Mouse (Mus musculus): ENCODE data around the gene Pdlim7. TPM values are rescaled to one million over a fixed set of nuclear protein-coding genes. Genes with fewer than 3 reads are reported as not detected.

The Pdlim7 gene
- total RNA-seq (2021) = 17.6 and 18.7 TPM in 2 replicates
- long read RNA-seq, transcript Pdlim7-201 (13 exons, 1,697 nt) = major isoform, 9 of 28 reads
- long read RNA-seq, partial matches to known transcripts = 8 of 28 reads
- long read RNA-seq, other reads (novel, unspliced or antisense) = 7 of 28 reads

- peak; percentile 90 for DNase-seq
These were observed at the start of gene Pdlim7 for GRCm38 (mm10) chr13:55513111-55513748. Pdlim7 (minus strand) TSS chr13:55513676.

- no peak for DNase-seq
These were observed 44.0 kb upstream of the Pdlim7 start for GRCm38 (mm10) chr13:55557499-55557898.

GRCm38 (mm10) chr13:55555921-55556320, 42.4 kb upstream of the Pdlim7 start:
- DNase-seq = no peak

- DNase-seq = no peak
These were observed 35.6 kb upstream of the Pdlim7 start for GRCm38 (mm10) chr13:55549061-55549460.

- DNase-seq = peak; percentile 52
These were observed 35.0 kb upstream of the Pdlim7 start for GRCm38 (mm10) chr13:55548426-55548825.

- DNase-seq = no peak
These were observed 34.4 kb upstream of the Pdlim7 start for GRCm38 (mm10) chr13:55547916-55548315.

GRCm38 (mm10) chr13:55544792-55545191, 31.3 kb upstream of the Pdlim7 start:
- DNase-seq = no peak

- no peak for DNase-seq
These were observed 30.0 kb upstream of the Pdlim7 start for GRCm38 (mm10) chr13:55543447-55543846.

- no peak for DNase-seq
These were observed 29.4 kb upstream of the Pdlim7 start for GRCm38 (mm10) chr13:55542891-55543290.

- no peak for DNase-seq
These were observed 27.5 kb upstream of the Pdlim7 start for GRCm38 (mm10) chr13:55540933-55541332.

- peak; percentile 97 for DNase-seq
These were observed 23.0 kb upstream of the Pdlim7 start, which contains the start of gene Ddx41 for GRCm38 (mm10) chr13:55536194-55537175. Ddx41 (minus strand) TSS chr13:55536658.

- DNase-seq = no peak
These were observed 22.3 kb upstream of the Pdlim7 start for GRCm38 (mm10) chr13:55535796-55536193.

- DNase-seq = no peak
These were observed 21.7 kb upstream of the Pdlim7 start for GRCm38 (mm10) chr13:55535191-55535590.

GRCm38 (mm10) chr13:55529198-55529915, 15.9 kb upstream of the Pdlim7 start, which contains the start of gene Dok3:
Dok3 (minus strand) TSS chr13:55529296.
- no peak for DNase-seq

GRCm38 (mm10) chr13:55527834-55528772, 14.6 kb upstream of the Pdlim7 start:
- DNase-seq = no peak

GRCm38 (mm10) chr13:55527212-55527611, 13.7 kb upstream of the Pdlim7 start:
- DNase-seq = no peak

- no peak for DNase-seq
These were observed 12.5 kb upstream of the Pdlim7 start for GRCm38 (mm10) chr13:55525733-55526553.

- no peak for DNase-seq
These were observed 10.6 kb upstream of the Pdlim7 start for GRCm38 (mm10) chr13:55523951-55524600.

GRCm38 (mm10) chr13:55523278-55523677, 9.8 kb upstream of the Pdlim7 start:
- peak; percentile 52 for DNase-seq

- DNase-seq = no peak
These were observed 9.3 kb upstream of the Pdlim7 start for GRCm38 (mm10) chr13:55522730-55523129.
